Mouse (Mus musculus) v-Abl transformed pro-B cells (cell line): Measurements from ENCODE around the gene Sept9.

Source experiments
- in situ Hi-C, 2 experiments: fragments of 400-800 bp; cut with MboI; formaldehyde crosslinking; loops; one replicate each; pipeline ENCODE4 v1.15.1; 2025; ENCODE audit not compliant: unreplicated experiment in 2 of 2

Gene Sept9

GRCm38 (mm10) chr11:117240861-117241738 is 41.6 kb downstream of the Sept9 start:
- in situ Hi-C loops = loop anchor here (5.0 kb wide), 2 partner anchors 61 to 71 kb away; no protein-coding TSS in a partner anchor

- in situ Hi-C loops = loop anchor here (5.0 kb wide), 2 partner anchors 60 to 70 kb away; no protein-coding TSS in a partner anchor
Observed at GRCm38 (mm10) chr11:117242339-117243084, 43.1 kb downstream of the Sept9 start.

- in situ Hi-C loops = loop anchor here (5.0 kb wide), 2 partner anchors 59 to 69 kb away; no protein-coding TSS in a partner anchor
Observed at GRCm38 (mm10) chr11:117243536-117244290, 44.3 kb downstream of the Sept9 start.

GRCm38 (mm10) chr11:117245041-117245725 is 45.7 kb downstream of the Sept9 start:
- in situ Hi-C loops = no loop called here

GRCm38 (mm10) chr11:117245846-117246245 is 46.4 kb downstream of the Sept9 start:
- in situ Hi-C loops = no loop called here

- in situ Hi-C loops = no loop called here
Observed at GRCm38 (mm10) chr11:117246286-117246685, 46.8 kb downstream of the Sept9 start.

GRCm38 (mm10) chr11:117246981-117247431 is 47.5 kb downstream of the Sept9 start:
- in situ Hi-C loops = no loop called here

- in situ Hi-C loops = no loop called here
Observed at GRCm38 (mm10) chr11:117247541-117247940, 48.1 kb downstream of the Sept9 start.

GRCm38 (mm10) chr11:117248734-117249248 is 49.3 kb downstream of the Sept9 start:
- in situ Hi-C loops = no loop called here

GRCm38 (mm10) chr11:117249282-117249984 is 50.0 kb downstream of the Sept9 start:
- in situ Hi-C loops = no loop called here

- in situ Hi-C loops = no loop called here
Observed at GRCm38 (mm10) chr11:117249985-117250928, 50.8 kb downstream of the Sept9 start.

GRCm38 (mm10) chr11:117251755-117252154 is 52.3 kb downstream of the Sept9 start:
- in situ Hi-C loops = no loop called here

- in situ Hi-C loops = no loop called here
Observed at GRCm38 (mm10) chr11:117252846-117253245, 53.4 kb downstream of the Sept9 start.

GRCm38 (mm10) chr11:117254161-117255107 is 55.0 kb downstream of the Sept9 start:
- in situ Hi-C loops = no loop called here

- in situ Hi-C loops = no loop called here
Observed at GRCm38 (mm10) chr11:117255108-117255489, 55.6 kb downstream of the Sept9 start.

GRCm38 (mm10) chr11:117256088-117256487 is 56.6 kb downstream of the Sept9 start:
- in situ Hi-C loops = no loop called here

GRCm38 (mm10) chr11:117256840-117257239 is 57.4 kb downstream of the Sept9 start:
- in situ Hi-C loops = no loop called here
